Mouse (Mus musculus): ENCODE results near the gene Rab8a.

DNA sequence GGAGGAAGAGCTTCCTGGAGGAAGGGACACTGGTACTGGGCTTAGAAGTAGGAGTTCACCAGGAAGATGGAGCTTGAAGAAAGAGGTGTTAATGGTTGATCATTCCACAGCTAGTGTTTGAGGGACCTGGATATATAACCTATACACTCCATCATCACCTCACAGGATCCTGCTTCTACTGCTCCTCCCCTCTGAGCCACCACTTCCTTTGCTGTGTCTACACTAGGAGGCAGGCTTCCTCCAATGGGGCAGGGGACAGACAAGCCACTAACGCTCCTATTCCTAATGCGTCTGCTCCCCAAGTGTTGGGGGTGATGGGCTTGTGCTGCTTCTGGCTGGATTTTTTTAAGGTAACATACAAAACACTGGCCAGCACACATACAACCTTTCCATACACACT, 49.7 kb downstream of the Rab8a start:
- TF ChIP-seq CTCF (IDR thresholded peaks at IDR 0.05; ENCODE audit: extremely low read depth, insufficient read depth, insufficient read length, insufficient replicate concordance) = no peak
- TF ChIP-seq POLR2A (IDR thresholded peaks at IDR 0.05; ENCODE audit: low read depth, low read length) = no peak
